Mouse (Mus musculus): Measurements from ENCODE around the gene Ift140. TPM values are rescaled to one million over a fixed set of nuclear protein-coding genes. Genes with fewer than 3 reads are reported as not detected.
"Not testable (repeated sequence)": the region's sequence is repeated elsewhere in the genome, so short reads cannot be mapped to it uniquely, and the experiment has no call there.

Ift140 gene
- polyA plus RNA-seq, 1 experiment from 2014 or later = 28.4 TPM

- not testable (repeated sequence) for H3K27me3 ChIP-seq (replicated peaks; ENCODE audit: control insufficient read depth, insufficient read depth, low read length); H3K27ac ChIP-seq (ENCODE audit: low read length); H3K36me3 ChIP-seq (ENCODE audit: control insufficient read depth, insufficient read depth); H3K9ac ChIP-seq (replicated peaks; ENCODE audit: low read depth, low read length); H3K4me2 ChIP-seq (ENCODE audit: low read length); H3K4me3 ChIP-seq (replicated peaks; ENCODE audit: low read length); H3K9me3 ChIP-seq (ENCODE audit: control insufficient read depth, low read length); ATAC-seq; H3K4me1 ChIP-seq (replicated peaks; ENCODE audit: control insufficient read depth, insufficient read depth, low read length)
- WGBS = 72% methylated on average over 3 of the region's 3 CpGs
Measured at GRCm38 (mm10) chr17:25125442-25126060, 109.7 kb downstream of the Ift140 start.

- Histone ChIP-seq H3K9me3 (ENCODE audit: control insufficient read depth, low read length) (no peaks in the 10 kb centered on the region), H3K27me3 (replicated peaks; ENCODE audit: control insufficient read depth, insufficient read depth, low read length) (no peaks in the 10 kb centered on the region; the same call in 1 of the 2 replicates), H3K4me1 (replicated peaks; ENCODE audit: control insufficient read depth, insufficient read depth, low read length) (no peaks in the 10 kb centered on the region), H3K9ac (replicated peaks; ENCODE audit: low read depth, low read length) (no peak overlapping the region), H3K27ac (ENCODE audit: low read length) (no peak overlapping the region), H3K4me3 (replicated peaks; ENCODE audit: low read length) (no peak overlapping the region), H3K4me2 (ENCODE audit: low read length) (no peak overlapping the region), H3K36me3 (ENCODE audit: control insufficient read depth, insufficient read depth) (no peaks in the 10 kb centered on the region)
- 57% methylated on average over 8 of the region's 8 CpGs for WGBS
- no peak for ATAC-seq
Measured at GRCm38 (mm10) chr17:25127079-25127478, 111.2 kb downstream of the Ift140 start.

DNA sequence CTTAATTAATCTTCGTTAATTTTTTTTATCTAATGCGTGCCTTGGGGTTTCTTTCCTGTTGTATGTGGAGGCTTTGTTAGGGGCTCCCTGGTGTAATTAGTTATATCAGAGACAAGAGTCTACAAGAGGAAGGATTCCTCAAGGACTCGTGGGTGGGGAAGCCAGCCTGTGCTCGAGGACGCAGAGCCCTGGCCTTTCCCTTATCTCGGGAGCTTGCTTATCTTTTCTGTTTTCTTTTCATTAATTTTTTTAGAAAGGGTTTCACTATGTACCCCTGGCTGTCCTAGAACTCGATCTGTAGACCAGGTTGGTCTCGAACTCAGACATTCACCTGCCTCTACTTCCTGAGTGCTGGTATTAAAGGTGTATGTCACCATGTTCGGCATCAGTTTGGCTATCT is 111.8 kb downstream of the Ift140 start:
- Histone ChIP-seq H3K4me3 (replicated peaks; ENCODE audit: low read length) (no peak overlapping the region), H3K36me3 (ENCODE audit: control insufficient read depth, insufficient read depth) (no peaks in the 10 kb centered on the region), H3K27me3 (replicated peaks; ENCODE audit: control insufficient read depth, insufficient read depth, low read length) (no peaks in the 10 kb centered on the region; the same call in 1 of the 2 replicates)

GRCm38 (mm10) chr17:25130060-25130459 is 114.2 kb downstream of the Ift140 start:
- 83% methylated on average over 1 of the region's 1 CpGs for WGBS
- H3K4me2 ChIP-seq (ENCODE audit: low read length) = no peak overlapping the region
- no peak overlapping the region for H3K27ac ChIP-seq (ENCODE audit: low read length)
- H3K4me1 ChIP-seq (replicated peaks; ENCODE audit: control insufficient read depth, insufficient read depth, low read length) = peaks cover 10% of the 10 kb centered on the region
- H3K27me3 ChIP-seq (replicated peaks; ENCODE audit: control insufficient read depth, insufficient read depth, low read length) = no peaks in the 10 kb centered on the region
- no peak overlapping the region for H3K4me3 ChIP-seq (replicated peaks; ENCODE audit: low read length)
- ATAC-seq = no peak
- H3K36me3 ChIP-seq (ENCODE audit: control insufficient read depth, insufficient read depth) = no peaks in the 10 kb centered on the region
- no peaks in the 10 kb centered on the region for H3K9me3 ChIP-seq (ENCODE audit: control insufficient read depth, low read length)
- H3K9ac ChIP-seq (replicated peaks; ENCODE audit: low read depth, low read length) = no peak overlapping the region

More for the DNA sequence above, 111.8 kb downstream of the Ift140 start:
- no peak for ATAC-seq
- Histone ChIP-seq H3K4me1 (replicated peaks; ENCODE audit: control insufficient read depth, insufficient read depth, low read length) (no peaks in the 10 kb centered on the region), H3K9ac (replicated peaks; ENCODE audit: low read depth, low read length) (no peak overlapping the region), H3K27ac (ENCODE audit: low read length) (no peak overlapping the region), H3K4me2 (ENCODE audit: low read length) (no peak overlapping the region), H3K9me3 (ENCODE audit: control insufficient read depth, low read length) (no peaks in the 10 kb centered on the region)
- WGBS = 68% methylated on average over 9 of the region's 9 CpGs

DNA sequence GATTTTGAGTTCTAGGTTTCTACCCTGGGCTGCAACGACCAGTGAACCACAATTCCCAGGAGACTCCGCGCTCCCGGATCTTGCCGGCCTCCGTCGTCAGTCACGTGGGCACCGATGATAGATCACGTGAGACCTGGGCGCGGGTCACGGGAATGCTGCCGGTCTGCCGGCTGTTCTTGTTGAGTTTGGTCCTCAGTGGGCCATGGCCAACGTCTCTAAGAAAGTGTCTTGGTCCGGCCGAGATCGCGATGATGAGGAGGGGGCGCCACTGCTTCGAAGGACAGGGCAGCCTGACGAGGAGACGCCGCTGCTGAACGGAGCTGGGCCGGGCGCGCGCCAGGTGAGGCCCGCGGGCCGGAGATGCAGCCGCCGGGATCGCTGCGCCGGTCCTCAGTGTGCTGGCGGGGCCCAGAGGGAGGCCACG is 117.4 kb downstream of the Ift140 start, which contains the start of gene Clcn7:
TSS of gene Clcn7 (plus strand) at position 117 of the 424 bp plus-strand sequence.
- 0% methylated on average over 40 of the region's 40 CpGs for WGBS
- Histone ChIP-seq H3K9ac (replicated peaks; ENCODE audit: low read depth, low read length) (peak within 1 kb of the TSS; percentile 81), H3K27ac (ENCODE audit: low read length) (no peak within 1 kb of the TSS), H3K9me3 (ENCODE audit: control insufficient read depth, low read length) (no peaks in the 10 kb centered on the region), H3K4me2 (ENCODE audit: low read length) (peak within 1 kb of the TSS; percentile 82), H3K4me1 (replicated peaks; ENCODE audit: control insufficient read depth, insufficient read depth, low read length) (peaks cover 10% of the 10 kb centered on the region), H3K36me3 (ENCODE audit: control insufficient read depth, insufficient read depth) (no peaks in the 10 kb centered on the region), H3K4me3 (replicated peaks; ENCODE audit: low read length) (peak within 1 kb of the TSS; percentile 92), H3K27me3 (replicated peaks; ENCODE audit: control insufficient read depth, insufficient read depth, low read length) (no peaks in the 10 kb centered on the region)
- ATAC-seq = peak; percentile 96

GRCm38 (mm10) chr17:25135622-25136021 is 119.7 kb downstream of the Ift140 start:
- Histone ChIP-seq H3K9ac (replicated peaks; ENCODE audit: low read depth, low read length) (no peak overlapping the region), H3K4me3 (replicated peaks; ENCODE audit: low read length) (no peak overlapping the region), H3K27me3 (replicated peaks; ENCODE audit: control insufficient read depth, insufficient read depth, low read length) (no peaks in the 10 kb centered on the region), H3K4me1 (replicated peaks; ENCODE audit: control insufficient read depth, insufficient read depth, low read length) (peaks cover 10% of the 10 kb centered on the region), H3K36me3 (ENCODE audit: control insufficient read depth, insufficient read depth) (no peaks in the 10 kb centered on the region), H3K4me2 (ENCODE audit: low read length) (no peak overlapping the region), H3K27ac (ENCODE audit: low read length) (no peak overlapping the region), H3K9me3 (ENCODE audit: control insufficient read depth, low read length) (no peaks in the 10 kb centered on the region)
- ATAC-seq = no peak
- 90% methylated on average over 6 of the region's 6 CpGs for WGBS

- no peak overlapping the region for H3K4me3 ChIP-seq (replicated peaks; ENCODE audit: low read length)
- ATAC-seq = no peak
- no peak overlapping the region for H3K9ac ChIP-seq (replicated peaks; ENCODE audit: low read depth, low read length)
- 100% methylated on average over 1 of the region's 1 CpGs for WGBS
- no peak overlapping the region for H3K27ac ChIP-seq (ENCODE audit: low read length)
- no peaks in the 10 kb centered on the region for H3K9me3 ChIP-seq (ENCODE audit: control insufficient read depth, low read length)
- H3K27me3 ChIP-seq (replicated peaks; ENCODE audit: control insufficient read depth, insufficient read depth, low read length) = no peaks in the 10 kb centered on the region
- peaks cover 9% of the 10 kb centered on the region for H3K4me1 ChIP-seq (replicated peaks; ENCODE audit: control insufficient read depth, insufficient read depth, low read length)
- H3K4me2 ChIP-seq (ENCODE audit: low read length) = no peak overlapping the region
- no peaks in the 10 kb centered on the region for H3K36me3 ChIP-seq (ENCODE audit: control insufficient read depth, insufficient read depth)
Measured at GRCm38 (mm10) chr17:25138803-25139202, 122.9 kb downstream of the Ift140 start.

GRCm38 (mm10) chr17:25139960-25140359 is 124.1 kb downstream of the Ift140 start:
- no peak for ATAC-seq
- H3K4me3 ChIP-seq (replicated peaks; ENCODE audit: low read length) = no peak overlapping the region
- no peaks in the 10 kb centered on the region for H3K9me3 ChIP-seq (ENCODE audit: control insufficient read depth, low read length)
- H3K36me3 ChIP-seq (ENCODE audit: control insufficient read depth, insufficient read depth) = no peaks in the 10 kb centered on the region
- no peak overlapping the region for H3K4me2 ChIP-seq (ENCODE audit: low read length)
- no peak overlapping the region for H3K27ac ChIP-seq (ENCODE audit: low read length)
- 67% methylated on average over 4 of the region's 4 CpGs for WGBS
- H3K9ac ChIP-seq (replicated peaks; ENCODE audit: low read depth, low read length) = no peak overlapping the region
- H3K27me3 ChIP-seq (replicated peaks; ENCODE audit: control insufficient read depth, insufficient read depth, low read length) = no peaks in the 10 kb centered on the region
- H3K4me1 ChIP-seq (replicated peaks; ENCODE audit: control insufficient read depth, insufficient read depth, low read length) = no peaks in the 10 kb centered on the region
